Mouse (Mus musculus) forebrain, embryonic 14.5 days (tissue): ENCODE data around the gene Dpf3. TPM values are rescaled to one million over a fixed set of nuclear protein-coding genes. Genes with fewer than 3 reads are reported as not detected.

ENCODE experiments used
- ATAC-seq: fragments of 200-750 bp; cut with Nextera tagmentation; 2 replicates; pipeline ENCODE4 v1.8.0; 2017; ENCODE audit warnings: mild to moderate bottlenecking, moderate library complexity
- DNase-seq: peaks from one replicate; pipeline ENCODE4 v3.0.0-alpha.2; 2015; ENCODE audit warnings: low spot score
- H3K27ac ChIP-seq: fragments of 300-500 bp; sonication (generic); 2 replicates; pipeline ENCODE4 v1.5.1; 2014; ENCODE audit warnings: low read depth, mild to moderate bottlenecking, control low read depth, low read length, moderate library complexity
- H3K27me3 ChIP-seq: fragments of 300-500 bp; sonication (generic); replicated peaks from 2 replicates; pipeline ENCODE4 v1.6.1; 2014; ENCODE audit warnings: low read length, control low read depth, mixed read lengths; ENCODE audit not compliant: control insufficient read depth, insufficient read depth
- H3K36me3 ChIP-seq: fragments of 300-500 bp; sonication (generic); 2 replicates; pipeline ENCODE4 v1.6.1; 2014; ENCODE audit warnings: low read length, control low read depth; ENCODE audit not compliant: control insufficient read depth, insufficient read depth
- H3K4me1 ChIP-seq: fragments of 300-500 bp; sonication (generic); 2 replicates; pipeline ENCODE4 v1.6.1; 2014; ENCODE audit warnings: antibody characterized with exemption, low read length, control low read depth; ENCODE audit not compliant: control insufficient read depth, insufficient read depth
- H3K4me2 ChIP-seq: fragments of 300-500 bp; sonication (generic); 2 replicates; pipeline ENCODE4 v1.6.1; 2014; ENCODE audit warnings: mild to moderate bottlenecking, control low read depth, low read length
- H3K4me3 ChIP-seq: fragments of 300-500 bp; sonication (generic); 2 replicates; pipeline ENCODE4 v1.5.1; 2014; ENCODE audit warnings: low read depth, low read length, control low read depth
- H3K9ac ChIP-seq: fragments of 300-500 bp; sonication (generic); 2 replicates; pipeline ENCODE4 v1.6.1; 2014; ENCODE audit warnings: mild to moderate bottlenecking, low read length, control low read depth, moderate library complexity
- H3K9me3 ChIP-seq: fragments of 300-500 bp; sonication (generic); replicated peaks from 2 replicates; pipeline ENCODE4 v1.6.1; 2016; ENCODE audit warnings: low read length, control low read depth, mixed read lengths; ENCODE audit not compliant: control insufficient read depth
- WGBS: fragments of 180-500 bp; shearing (Covaris S2); extraction: QIAGEN DNeasy Blood & Tissue Kit; methylation state at CpG from one replicate; pipeline ENCODE4 v1.1.7; 2014; 5-methylcytosine and 5-hydroxymethylcytosine counted together
- polyA plus RNA-seq: library from polyadenylated mRNA; unstranded; fragments of >200 nt; fragmentation: Nextera tagmentation; extraction: Ambion mirVana; gene quantifications from 2 replicates; pipeline ENCODE4 v1.2.1, GENCODE M21; 2014

Gene Dpf3
- polyA plus RNA-seq, 1 experiment from 2014 or later, result 7.8 TPM

GRCm38 (mm10) chr12:83425736-83426135 lies 61.8 kb downstream of the Dpf3 start:
- no peaks in the 10 kb centered on the region for H3K4me1 ChIP-seq
- 86% methylated on average over 7 of the region's 7 CpGs for WGBS
- no peak overlapping the region for H3K9ac ChIP-seq
- no peaks in the 10 kb centered on the region for H3K9me3 ChIP-seq
- no peak overlapping the region for H3K4me3 ChIP-seq
- DNase-seq (no peak), ATAC-seq (no peak)
- no peak overlapping the region for H3K27ac ChIP-seq
- no peaks in the 10 kb centered on the region for H3K27me3 ChIP-seq
- H3K4me2 ChIP-seq, result no peak overlapping the region
- H3K36me3 ChIP-seq, result no peaks in the 10 kb centered on the region

- no peak for ATAC-seq
- Histone ChIP-seq H3K4me2 (no peak overlapping the region), H3K36me3 (no peaks in the 10 kb centered on the region), H3K9ac (no peak overlapping the region), H3K4me3 (no peak overlapping the region), H3K4me1 (no peaks in the 10 kb centered on the region), H3K27me3 (no peaks in the 10 kb centered on the region), H3K9me3 (no peaks in the 10 kb centered on the region), H3K27ac (no peak overlapping the region)
- DNase-seq, result peak; percentile 45
- WGBS, result 57% methylated on average over 11 of the region's 11 CpGs
Measured at GRCm38 (mm10) chr12:83424720-83425444, 62.6 kb downstream of the Dpf3 start.

- ATAC-seq, result no peak
- no peak overlapping the region for H3K27ac ChIP-seq
- no peak overlapping the region for H3K9ac ChIP-seq
- DNase-seq, result peak; percentile 13
- no peak overlapping the region for H3K4me3 ChIP-seq
- no peaks in the 10 kb centered on the region for H3K27me3 ChIP-seq
- WGBS, result 76% methylated on average over 12 of the region's 12 CpGs
- no peaks in the 10 kb centered on the region for H3K4me1 ChIP-seq
- no peaks in the 10 kb centered on the region for H3K9me3 ChIP-seq
- H3K36me3 ChIP-seq, result no peaks in the 10 kb centered on the region
- H3K4me2 ChIP-seq, result no peak overlapping the region
Measured at GRCm38 (mm10) chr12:83424086-83424719, 63.3 kb downstream of the Dpf3 start.

GRCm38 (mm10) chr12:83420346-83420745 lies 67.2 kb downstream of the Dpf3 start:
- H3K4me1 ChIP-seq, result no peaks in the 10 kb centered on the region
- no peak overlapping the region for H3K27ac ChIP-seq
- no peak overlapping the region for H3K9ac ChIP-seq
- ATAC-seq (no peak), DNase-seq (no peak)
- no peaks in the 10 kb centered on the region for H3K9me3 ChIP-seq
- H3K36me3 ChIP-seq, result no peaks in the 10 kb centered on the region
- WGBS, result 89% methylated on average over 5 of the region's 5 CpGs
- H3K27me3 ChIP-seq, result no peaks in the 10 kb centered on the region
- no peak overlapping the region for H3K4me3 ChIP-seq
- no peak overlapping the region for H3K4me2 ChIP-seq

- no peaks in the 10 kb centered on the region for H3K27me3 ChIP-seq
- H3K4me2 ChIP-seq, result no peak overlapping the region
- 89% methylated on average over 4 of the region's 4 CpGs for WGBS
- no peak overlapping the region for H3K9ac ChIP-seq
- no peak overlapping the region for H3K4me3 ChIP-seq
- ATAC-seq, result no peak
- H3K4me1 ChIP-seq, result no peaks in the 10 kb centered on the region; the same call in 1 of the 2 replicates
- H3K27ac ChIP-seq, result no peak overlapping the region
- no peaks in the 10 kb centered on the region for H3K36me3 ChIP-seq
- DNase-seq, result no peak
- no peaks in the 10 kb centered on the region for H3K9me3 ChIP-seq
Measured at GRCm38 (mm10) chr12:83415207-83415606, 72.3 kb downstream of the Dpf3 start.

- no peaks in the 10 kb centered on the region for H3K27me3 ChIP-seq
- H3K36me3 ChIP-seq, result no peaks in the 10 kb centered on the region
- H3K4me1 ChIP-seq, result no peaks in the 10 kb centered on the region; the same call in 1 of the 2 replicates
- no peak overlapping the region for H3K4me2 ChIP-seq
- WGBS, result 87% methylated on average over 5 of the region's 5 CpGs
- no peak overlapping the region for H3K27ac ChIP-seq
- H3K4me3 ChIP-seq, result no peak overlapping the region
- no peak overlapping the region for H3K9ac ChIP-seq
- no peak for DNase-seq
- no peaks in the 10 kb centered on the region for H3K9me3 ChIP-seq
- no peak for ATAC-seq
Measured at GRCm38 (mm10) chr12:83413684-83414083, 73.8 kb downstream of the Dpf3 start.

- Histone ChIP-seq H3K9me3 (no peaks in the 10 kb centered on the region), H3K4me1 (no peaks in the 10 kb centered on the region; the same call in 1 of the 2 replicates), H3K4me3 (no peak overlapping the region), H3K4me2 (no peak overlapping the region), H3K9ac (0 out of 2 replicates have a peak overlapping the region, but pooled peaks have one; percentile 17), H3K27ac (no peak overlapping the region), H3K36me3 (no peaks in the 10 kb centered on the region), H3K27me3 (no peaks in the 10 kb centered on the region)
- ATAC-seq (peak; percentile 87), DNase-seq (peak; percentile 70)
- 50% methylated on average over 17 of the region's 17 CpGs for WGBS
Measured at GRCm38 (mm10) chr12:83411721-83412521, 75.6 kb downstream of the Dpf3 start.

GRCm38 (mm10) chr12:83411032-83411431 lies 76.5 kb downstream of the Dpf3 start:
- H3K36me3 ChIP-seq, result no peaks in the 10 kb centered on the region
- no peak overlapping the region for H3K4me3 ChIP-seq
- H3K27me3 ChIP-seq, result no peaks in the 10 kb centered on the region
- H3K9ac ChIP-seq, result no peak overlapping the region
- no peaks in the 10 kb centered on the region for H3K9me3 ChIP-seq
- H3K27ac ChIP-seq, result no peak overlapping the region; the same call in 1 of the 2 replicates
- H3K4me2 ChIP-seq, result no peak overlapping the region
- ATAC-seq (no peak), DNase-seq (no peak)
- WGBS, result 75% methylated on average over 5 of the region's 5 CpGs
- H3K4me1 ChIP-seq, result no peaks in the 10 kb centered on the region; the same call in 1 of the 2 replicates
